Mouse (Mus musculus) right cerebral cortex, adult 2 months (tissue): ENCODE data around the gene Mdfi.
"Not testable (repeated sequence)": the region's sequence is repeated elsewhere in the genome, so short reads cannot be mapped to it uniquely, and the experiment has no call there.

ENCODE experiments used
- DNase-seq, 2 experiments: peaks; one replicate each; pipeline ENCODE4 v3.0.0; 2021 to 2022; ENCODE audit warnings: low spot score in 2 of 2

Mdfi gene

GRCm38 (mm10) chr17:47834482-47834767, at the start of gene Mdfi:
Gene Mdfi, minus strand, starts transcription at chr17:47834691.
- no peak for DNase-seq

- DNase-seq: no peak
These were observed 48.6 kb upstream of the Mdfi start for GRCm38 (mm10) chr17:47883099-47883498.

- DNase-seq: peak; percentile 33 to 49
These were observed 46.8 kb upstream of the Mdfi start for GRCm38 (mm10) chr17:47881330-47881729.

GRCm38 (mm10) chr17:47879207-47879606, 44.7 kb upstream of the Mdfi start:
- DNase-seq: no peak

- peak; percentile 70 to 78 for DNase-seq
These were observed 44.0 kb upstream of the Mdfi start for GRCm38 (mm10) chr17:47878378-47879089.

GRCm38 (mm10) chr17:47877715-47878377, 43.4 kb upstream of the Mdfi start:
- no peak for DNase-seq

GRCm38 (mm10) chr17:47876776-47877714, 42.6 kb upstream of the Mdfi start:
- DNase-seq: no peak

GRCm38 (mm10) chr17:47873341-47873791, 38.9 kb upstream of the Mdfi start:
- peak; percentile 93 to 95 for DNase-seq

GRCm38 (mm10) chr17:47872311-47873011, 38.0 kb upstream of the Mdfi start:
- DNase-seq: no peak

- DNase-seq: no peak
These were observed 35.4 kb upstream of the Mdfi start for GRCm38 (mm10) chr17:47869874-47870273.

- no peak for DNase-seq
These were observed 31.5 kb upstream of the Mdfi start for GRCm38 (mm10) chr17:47866037-47866436.

- DNase-seq: peak; percentile 81 to 87
These were observed 30.0 kb upstream of the Mdfi start for GRCm38 (mm10) chr17:47864496-47864895.

GRCm38 (mm10) chr17:47863437-47863836, 28.9 kb upstream of the Mdfi start:
- no peak for DNase-seq

GRCm38 (mm10) chr17:47863023-47863422, 28.5 kb upstream of the Mdfi start:
- DNase-seq: no peak

GRCm38 (mm10) chr17:47855544-47855943, 21.1 kb upstream of the Mdfi start:
- no peak for DNase-seq

- no peak for DNase-seq
These were observed 20.4 kb upstream of the Mdfi start for GRCm38 (mm10) chr17:47854908-47855307.

- DNase-seq: no peak
These were observed 19.3 kb upstream of the Mdfi start for GRCm38 (mm10) chr17:47853760-47854159.

- DNase-seq: no peak
These were observed 18.8 kb upstream of the Mdfi start for GRCm38 (mm10) chr17:47853336-47853735.

- DNase-seq: not testable (repeated sequence)
These were observed 17.4 kb upstream of the Mdfi start for GRCm38 (mm10) chr17:47851798-47852360.

- no peak for DNase-seq
These were observed 16.3 kb upstream of the Mdfi start for GRCm38 (mm10) chr17:47850639-47851314.

GRCm38 (mm10) chr17:47850035-47850434, 15.5 kb upstream of the Mdfi start:
- DNase-seq: no peak
